Comparison of ENCODE assay signal across 11 mouse cellular contexts in the genomic region with DNA sequence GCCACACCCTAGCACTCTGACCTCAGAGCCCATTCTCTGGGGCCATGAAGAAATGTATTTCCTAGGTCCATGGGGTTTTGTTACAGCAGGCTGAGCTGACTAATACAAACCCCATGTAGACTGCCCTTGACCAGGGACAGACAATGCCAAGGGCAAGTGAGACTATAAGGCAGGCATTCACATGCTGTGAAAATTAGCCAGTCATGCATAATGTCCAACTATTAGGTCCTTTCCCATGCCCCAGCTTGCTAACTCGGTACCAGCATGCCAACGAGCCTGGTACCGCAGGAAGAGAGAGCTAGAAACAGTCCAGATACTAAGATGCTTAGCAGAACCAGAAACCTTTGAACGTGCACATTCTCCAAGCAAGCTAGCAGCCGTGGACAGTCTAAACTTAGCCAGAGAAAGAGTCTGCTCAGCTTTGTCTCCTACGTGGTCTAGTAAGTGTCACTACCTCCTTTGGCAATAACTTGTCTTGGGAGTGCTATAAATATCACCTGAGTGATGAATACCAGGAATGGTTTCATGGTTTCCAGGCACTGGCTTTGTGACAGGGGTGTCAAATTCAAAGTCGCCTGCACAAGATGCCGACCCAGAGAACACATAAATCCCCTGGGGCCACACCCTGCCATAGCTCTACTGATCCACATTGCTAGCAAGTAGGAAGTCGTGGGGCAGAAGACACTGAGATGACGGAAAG. TPM values are rescaled to one million over a fixed set of nuclear protein-coding genes. Genes with fewer than 3 reads are reported as not detected.
DNase-seq lines count a peak whose midpoint lies in the region; ATAC-seq and TF ChIP-seq lines count a peak whose summit lies in the region.
"Had no signal": no experiment of that assay in that cellular context is flagged by ENCODE, and none has a peak within 500 bp of the region (broad histone marks: within the 10 kb centered on the region; RNA-seq: fewer than 3 reads in every experiment).

No protein-coding gene starts in this region.

- no peak for DNase-seq in hindbrain, embryonic 10.5 days (ENCODE audit: low spot score)
- DNase-seq in Muller cell, postnatal 12 days (ENCODE audit: inconsistent ontology term): peak; percentile 73
- DNase-seq in gastrocnemius, postnatal 14 days: peak; percentile 70
- no peak for DNase-seq in spleen, postnatal 4 days (ENCODE audit: low spot score in 2 of 2)
- DNase-seq in lung, postnatal 0 days (ENCODE audit: low spot score): no peak
- DNase-seq in liver, postnatal 0 days: no peak
- DNase-seq: B cell, adult 2 months; lung, adult 2 months had no signal

- no peaks in the 10 kb centered on the region for H3K27me3 ChIP-seq in hindbrain, embryonic 10.5 days (ENCODE audit: insufficient read depth, poor library complexity, severe bottlenecking)
- no peaks in the 10 kb centered on the region for H3K27me3 ChIP-seq in hindbrain, embryonic 16.5 days (replicated peaks; ENCODE audit: control insufficient read depth, insufficient read depth, low read length)
- no peaks in the 10 kb centered on the region for H3K27me3 ChIP-seq in heart, embryonic 16.5 days (ENCODE audit: control insufficient read depth, insufficient read depth, low read length)
- no peaks in the 10 kb centered on the region for H3K27me3 ChIP-seq in lung, postnatal 0 days (replicated peaks; ENCODE audit: insufficient read depth, low read length)
- no peaks in the 10 kb centered on the region for H3K27me3 ChIP-seq in liver, postnatal 0 days (ENCODE audit: insufficient read depth, low read length)

- no peak for ATAC-seq in hindbrain, embryonic 16.5 days
- ATAC-seq in heart, embryonic 16.5 days (replicated peaks; ENCODE audit: extremely low read depth, insufficient read depth, low FRiP score): peak; percentile 87
- ATAC-seq in lung, postnatal 0 days: no peak
- no peak for ATAC-seq in liver, postnatal 0 days

- H3K9me3 ChIP-seq in hindbrain, embryonic 10.5 days: no peaks in the 10 kb centered on the region
- no peaks in the 10 kb centered on the region for H3K9me3 ChIP-seq in hindbrain, embryonic 16.5 days (ENCODE audit: control insufficient read depth, low read length)
- no peaks in the 10 kb centered on the region for H3K9me3 ChIP-seq in heart, embryonic 16.5 days (replicated peaks; ENCODE audit: control insufficient read depth, low read length)
- H3K9me3 ChIP-seq in lung, postnatal 0 days (ENCODE audit: low read length): no peaks in the 10 kb centered on the region
- H3K9me3 ChIP-seq in liver, postnatal 0 days (ENCODE audit: low read length): no peaks in the 10 kb centered on the region

- TF ChIP-seq EP300 in lung, postnatal 0 days (IDR thresholded peaks at IDR 0.05): no peak
- no peak for TF ChIP-seq EP300 in liver, postnatal 0 days (IDR thresholded peaks at IDR 0.05; ENCODE audit: low read depth)

- H3K4me2 ChIP-seq in hindbrain, embryonic 16.5 days (ENCODE audit: low read length): no peak overlapping the region
- peak overlapping the region; percentile 42 for H3K4me2 ChIP-seq in heart, embryonic 16.5 days (ENCODE audit: low read depth, low read length)
- no peak overlapping the region for H3K4me2 ChIP-seq in lung, postnatal 0 days (replicated peaks; ENCODE audit: low read depth, low read length)
- no peak overlapping the region for H3K4me2 ChIP-seq in liver, postnatal 0 days (ENCODE audit: low read depth, low read length)
- H3K4me2 ChIP-seq: midbrain, embryonic 11.5 days had no signal

- H3K4me3 ChIP-seq in hindbrain, embryonic 10.5 days: no peak overlapping the region
- no peak overlapping the region for H3K4me3 ChIP-seq in hindbrain, embryonic 16.5 days (ENCODE audit: low read length)
- no peak overlapping the region for H3K4me3 ChIP-seq in heart, embryonic 16.5 days (ENCODE audit: low read length)
- H3K4me3 ChIP-seq in lung, postnatal 0 days (ENCODE audit: low read depth, low read length): no peak overlapping the region
- H3K4me3 ChIP-seq in liver, postnatal 0 days (ENCODE audit: low read depth, low read length): no peak overlapping the region

- TF ChIP-seq CTCF in lung, postnatal 0 days (IDR thresholded peaks at IDR 0.05): no peak
- no peak for TF ChIP-seq CTCF in liver, postnatal 0 days (IDR thresholded peaks at IDR 0.05; ENCODE audit: low read depth)

- 84% methylated on average over 10 of the region's 10 CpGs for WGBS in hindbrain, embryonic 10.5 days
- 79% methylated on average over 10 of the region's 10 CpGs for WGBS in hindbrain, embryonic 16.5 days
- WGBS in heart, embryonic 16.5 days: 38% methylated on average over 10 of the region's 10 CpGs
- WGBS in lung, postnatal 0 days: 67% methylated on average over 10 of the region's 10 CpGs
- WGBS in liver, postnatal 0 days (ENCODE audit: insufficient replicate concordance): 73% methylated on average over 10 of the region's 10 CpGs

- no peak overlapping the region for H3K9ac ChIP-seq in hindbrain, embryonic 16.5 days (ENCODE audit: low read depth, low read length)
- H3K9ac ChIP-seq in heart, embryonic 16.5 days (ENCODE audit: low read length): peak overlapping the region; percentile 55
- H3K9ac ChIP-seq in lung, postnatal 0 days (replicated peaks; ENCODE audit: low read depth): no peak overlapping the region
- H3K9ac ChIP-seq in liver, postnatal 0 days (replicated peaks): no peak overlapping the region

- intact Hi-C loops in gastrocnemius, postnatal 14 days (cut with DNase I; ENCODE audit: low total_unique reads): no loop called here

- H3K4me1 ChIP-seq in hindbrain, embryonic 10.5 days (replicated peaks): peaks cover 11% of the 10 kb centered on the region
- no peaks in the 10 kb centered on the region for H3K4me1 ChIP-seq in hindbrain, embryonic 16.5 days (ENCODE audit: control insufficient read depth, insufficient read depth, low read depth, low read length)
- H3K4me1 ChIP-seq in heart, embryonic 16.5 days (ENCODE audit: control insufficient read depth, insufficient read depth, low read length): peaks cover 57% of the 10 kb centered on the region
- H3K4me1 ChIP-seq in lung, postnatal 0 days (ENCODE audit: insufficient read depth, low read depth, low read length): peaks cover 4% of the 10 kb centered on the region; the same call in 1 of the 2 replicates
- no peaks in the 10 kb centered on the region for H3K4me1 ChIP-seq in liver, postnatal 0 days (ENCODE audit: insufficient read depth)

- no peaks in the 10 kb centered on the region for H3K36me3 ChIP-seq in hindbrain, embryonic 10.5 days
- no peaks in the 10 kb centered on the region for H3K36me3 ChIP-seq in hindbrain, embryonic 16.5 days (ENCODE audit: control insufficient read depth, insufficient read depth, low read length)
- H3K36me3 ChIP-seq in heart, embryonic 16.5 days (ENCODE audit: control insufficient read depth, insufficient read depth): no peaks in the 10 kb centered on the region
- H3K36me3 ChIP-seq in lung, postnatal 0 days (ENCODE audit: insufficient read depth, low read length): no peaks in the 10 kb centered on the region
- H3K36me3 ChIP-seq in liver, postnatal 0 days (replicated peaks; ENCODE audit: insufficient read depth, low read length): no peaks in the 10 kb centered on the region

- H3K27ac ChIP-seq in hindbrain, embryonic 10.5 days: 0 out of 2 replicates have a peak overlapping the region, but pooled peaks have one; percentile 40
- no peak overlapping the region for H3K27ac ChIP-seq in hindbrain, embryonic 16.5 days (ENCODE audit: low read depth, low read length)
- H3K27ac ChIP-seq in heart, embryonic 16.5 days (ENCODE audit: low read length): peak overlapping the region; percentile 99
- H3K27ac ChIP-seq in lung, postnatal 0 days (ENCODE audit: low read length): no peak overlapping the region
- H3K27ac ChIP-seq in liver, postnatal 0 days (ENCODE audit: low read depth): no peak overlapping the region

RNA-seq across cellular contexts. Expression of a gene that starts 22.2 kb away (rescaled TPM):
- 22.9 and 32.9 TPM in 2 replicates for polyA plus RNA-seq in hindbrain, embryonic 10.5 days (2016; fragmentation: Nextera tagmentation; extraction: Ambion mirVana)
- polyA plus RNA-seq in hindbrain, embryonic 16.5 days (2015; fragmentation: Nextera tagmentation; extraction: Ambion mirVana): 28.5 and 37.9 TPM in 2 replicates
- total RNA-seq in gastrocnemius, postnatal 14 days (2021): 100 to 1,000 TPM; 101 to 103 TPM
- polyA plus RNA-seq in heart, embryonic 16.5 days (2015; fragmentation: Nextera tagmentation; extraction: Ambion mirVana): 51.5 and 59.3 TPM in 2 replicates
- polyA plus RNA-seq in lung, postnatal 0 days (2015; fragmentation: Nextera tagmentation; extraction: Ambion mirVana): 9.9 and 11.5 TPM in 2 replicates
- 2.8 and 3.5 TPM in 2 replicates for polyA plus RNA-seq in liver, postnatal 0 days (2015; fragmentation: Nextera tagmentation; extraction: Ambion mirVana)

Comparison
In these comparisons a context has a peak if more than half of its experiments do, and no peak if none do; other contexts are left out.
1. H3K27ac ChIP-seq: peak in hindbrain, embryonic 10.5 days (single experiment) and heart, embryonic 16.5 days (single experiment); none in hindbrain, embryonic 16.5 days (single experiment), lung, postnatal 0 days (single experiment) and liver, postnatal 0 days (single experiment).
2. DNase-seq: peak in Muller cell, postnatal 12 days (single experiment) and gastrocnemius, postnatal 14 days (single experiment); none in hindbrain, embryonic 10.5 days (single experiment), spleen, postnatal 4 days (0 of 2), lung, postnatal 0 days (single experiment) and liver, postnatal 0 days (single experiment).